Mouse (Mus musculus): Measurements from ENCODE around the gene Ptprs.

The Ptprs gene

GRCm38 (mm10) chr17:56380286-56380685 lies 96.0 kb downstream of the Ptprs start:
- no peak for DNase-seq (ENCODE audit: low read depth, low spot score)

- DNase-seq (ENCODE audit: low read depth, low spot score), result no peak
Observed at GRCm38 (mm10) chr17:56379281-56379834, 96.9 kb downstream of the Ptprs start.

GRCm38 (mm10) chr17:56374851-56375250 lies 101.4 kb downstream of the Ptprs start:
- no peak for DNase-seq (ENCODE audit: low read depth, low spot score)

- no peak for DNase-seq (ENCODE audit: low read depth, low spot score)
Observed at GRCm38 (mm10) chr17:56373136-56374034, 102.9 kb downstream of the Ptprs start.

GRCm38 (mm10) chr17:56372109-56372508 lies 104.2 kb downstream of the Ptprs start:
- peak; percentile 34 for DNase-seq (ENCODE audit: low read depth, low spot score)

- DNase-seq (ENCODE audit: low read depth, low spot score), result no peak
Observed at GRCm38 (mm10) chr17:56371029-56371660, 105.1 kb downstream of the Ptprs start.

GRCm38 (mm10) chr17:56370090-56370489 lies 106.2 kb downstream of the Ptprs start:
- DNase-seq (ENCODE audit: low read depth, low spot score), result no peak

- DNase-seq (ENCODE audit: low read depth, low spot score), result no peak
Observed at GRCm38 (mm10) chr17:56368291-56368790, 107.9 kb downstream of the Ptprs start.

- DNase-seq (ENCODE audit: low read depth, low spot score), result no peak
Observed at GRCm38 (mm10) chr17:56365791-56366673, 110.3 kb downstream of the Ptprs start.
